Mouse (Mus musculus): ENCODE measurements around the gene Gm17657.

The Gm17657 gene

DNA sequence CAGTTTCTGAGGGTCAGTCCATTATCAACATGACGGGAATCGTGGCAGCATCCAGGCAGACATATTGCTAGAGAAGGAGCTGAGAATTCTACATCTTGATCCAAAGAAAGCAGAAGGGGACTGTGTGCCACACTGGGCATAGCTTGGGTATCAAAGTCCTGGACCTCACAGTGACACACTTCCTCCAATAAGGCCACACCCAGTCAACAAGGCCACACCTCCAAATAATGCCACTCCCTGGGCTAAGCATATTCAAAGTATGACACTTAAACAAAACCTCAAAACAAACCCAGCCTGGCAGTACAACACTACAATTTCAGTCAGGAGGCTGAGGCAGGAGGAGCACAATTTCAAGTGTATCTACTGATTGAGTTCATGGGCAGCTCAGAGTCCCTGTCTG is 66.2 kb downstream of the Gm17657 start:
- DNase-seq, result no peak

DNA sequence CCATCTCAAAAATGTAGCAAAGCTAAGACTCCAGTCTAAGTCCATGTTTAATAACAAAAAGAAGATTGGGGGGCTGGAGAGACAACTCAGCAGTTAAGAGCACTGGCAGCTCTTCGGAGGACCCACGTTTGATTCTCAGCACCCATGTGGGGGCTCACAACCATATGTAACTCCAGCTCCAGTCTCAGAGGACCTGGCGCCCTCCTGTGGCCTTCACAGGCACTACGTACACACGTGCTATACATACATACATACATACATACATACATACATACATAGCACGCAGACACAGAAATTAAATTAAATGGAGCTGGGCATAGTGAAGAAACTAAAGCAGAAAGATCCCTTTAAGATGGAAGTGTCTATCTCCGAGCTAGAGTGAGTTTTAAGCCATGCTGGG is 66.8 kb downstream of the Gm17657 start:
- DNase-seq, result no peak

DNA sequence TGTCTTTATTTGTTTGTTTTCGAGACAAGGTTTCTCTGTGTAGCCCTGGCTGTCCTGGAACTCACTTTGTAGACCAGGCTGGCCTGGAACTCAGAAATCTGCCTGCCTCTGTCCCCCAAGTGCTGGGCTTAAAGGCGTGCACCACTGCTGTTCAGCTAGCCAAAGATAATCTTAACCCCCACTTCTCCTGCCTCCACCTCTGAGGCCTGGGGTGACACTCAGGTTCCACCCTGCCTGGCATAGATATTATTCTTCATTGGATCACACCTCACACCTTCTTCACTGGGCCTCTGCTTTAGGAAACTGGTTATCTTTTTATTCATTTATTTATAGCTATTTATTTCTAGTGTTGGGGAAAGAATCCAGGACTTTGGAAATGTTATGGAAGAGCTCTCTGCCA is 69.2 kb downstream of the Gm17657 start:
- no peak for DNase-seq

DNA sequence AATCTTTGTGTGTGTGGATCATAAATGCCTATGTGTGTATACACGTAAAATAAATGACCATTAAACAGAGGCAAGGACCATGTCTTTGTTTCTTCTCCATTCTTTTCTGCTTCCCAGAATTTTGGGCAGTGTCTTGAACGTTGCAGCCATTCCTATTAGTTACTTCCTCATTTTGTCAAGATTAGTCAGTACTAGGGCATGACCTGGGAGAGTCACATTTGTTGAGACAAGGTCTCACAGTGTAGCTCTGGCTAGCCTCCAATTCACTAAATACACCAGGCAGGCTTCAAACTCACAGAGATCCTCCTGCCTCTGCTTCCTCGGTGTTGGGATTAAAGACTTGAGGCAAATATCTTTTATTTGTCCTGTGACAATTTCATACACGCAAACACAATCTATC is 71.2 kb downstream of the Gm17657 start:
- no peak for DNase-seq

DNA sequence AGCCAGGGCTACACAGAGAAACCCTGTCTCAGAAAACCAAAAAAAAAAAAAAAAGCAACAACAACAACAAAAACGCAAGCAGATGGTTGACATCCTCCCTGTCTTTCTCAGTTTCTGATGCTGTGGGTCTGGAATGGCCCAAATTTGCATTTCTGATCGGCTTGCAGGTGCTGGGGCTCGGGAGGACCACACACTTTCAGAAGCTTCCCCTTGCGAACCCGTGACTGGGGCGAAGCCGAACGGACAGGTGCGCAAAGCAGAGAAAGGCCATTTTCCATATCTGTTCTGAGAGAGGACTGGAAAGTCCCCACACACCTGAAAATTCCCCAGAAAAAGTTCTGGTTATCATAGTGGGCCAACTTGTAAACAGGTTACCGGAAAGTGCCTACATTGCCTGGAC is 72.1 kb downstream of the Gm17657 start:
- no peak for DNase-seq

DNA sequence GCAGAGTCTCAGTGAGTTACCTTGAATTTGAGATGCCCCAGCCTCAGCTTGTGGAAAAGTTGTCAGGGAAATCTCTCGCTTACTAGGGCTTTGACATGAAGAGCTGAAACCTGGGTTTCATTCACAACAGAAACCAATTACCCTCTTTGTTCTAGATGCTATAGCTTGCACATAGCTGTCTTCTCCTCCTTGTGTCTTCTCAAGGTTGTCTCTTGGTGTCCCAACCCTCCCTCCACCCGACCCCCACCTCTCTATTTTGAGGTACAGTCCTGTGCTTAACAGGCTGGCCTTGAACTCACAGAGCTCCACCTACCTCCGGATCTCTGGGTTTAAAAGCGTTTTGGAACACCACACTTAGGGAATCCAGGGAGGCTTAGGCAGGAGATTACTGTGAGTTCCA is 73.0 kb downstream of the Gm17657 start:
- no peak for DNase-seq

DNA sequence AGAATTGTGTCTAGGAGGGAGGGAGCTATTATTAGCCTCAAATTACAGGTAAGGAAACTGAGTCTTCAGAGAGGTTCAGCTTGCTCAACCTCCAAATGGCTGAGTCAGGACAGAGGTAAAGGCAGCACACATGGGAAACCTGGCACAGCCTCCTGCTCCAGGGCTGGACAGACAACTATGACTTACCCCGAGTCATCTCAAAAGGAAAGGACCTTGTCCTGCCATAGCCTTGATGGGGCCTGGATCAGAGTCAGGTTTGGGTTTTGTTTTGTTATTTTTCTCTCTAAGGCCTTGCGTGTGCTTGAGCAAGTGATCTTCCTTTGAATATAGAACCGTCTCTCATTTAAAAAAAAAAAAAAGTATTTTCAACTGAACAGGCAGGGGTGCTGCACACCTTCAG is 74.3 kb downstream of the Gm17657 start:
- no peak for DNase-seq

DNA sequence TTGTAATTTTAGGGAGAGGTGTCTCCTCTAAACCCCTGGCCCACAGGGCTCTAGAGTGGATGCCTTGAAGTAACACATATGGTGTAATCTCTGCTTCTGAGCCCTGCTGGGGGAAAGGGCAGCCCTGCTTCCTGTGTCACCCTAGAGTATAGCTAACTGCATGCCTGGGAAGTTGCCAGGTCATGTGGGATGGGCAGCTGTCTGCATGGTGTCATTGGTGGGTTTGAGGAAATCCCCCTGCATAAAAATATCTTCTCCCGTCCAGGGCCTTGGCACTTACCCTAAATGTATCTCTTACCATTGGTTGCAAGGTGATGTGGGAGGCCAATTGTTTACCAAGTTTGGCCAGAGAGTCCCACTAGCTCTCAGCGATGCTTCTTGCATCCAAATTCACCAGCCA is 75.4 kb downstream of the Gm17657 start:
- no peak for DNase-seq

DNA sequence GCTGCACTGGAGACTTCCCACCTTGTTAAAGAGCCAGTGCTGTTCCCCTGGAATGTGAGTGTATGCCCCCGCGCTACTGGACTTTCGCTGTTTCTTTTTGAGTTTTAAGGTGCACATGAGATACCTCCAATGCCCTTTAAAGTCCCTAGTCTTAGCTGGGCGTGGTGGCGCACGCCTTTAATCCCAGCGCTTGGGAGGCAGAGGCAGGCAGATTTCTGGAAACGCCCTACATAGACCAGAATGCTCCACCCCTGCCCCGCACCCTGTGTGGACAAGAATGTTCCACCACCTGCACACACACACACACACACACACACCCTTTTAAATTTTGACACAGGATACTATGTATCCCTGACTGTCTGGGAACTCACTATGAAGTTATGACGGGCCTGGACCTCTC is 76.0 kb downstream of the Gm17657 start:
- no peak for DNase-seq

All from layer of hippocampus, adult 9-11 months (tissue).